Mouse (Mus musculus): ENCODE measurements around the gene Gm3012. TPM values are rescaled to one million over a fixed set of nuclear protein-coding genes. Genes with fewer than 3 reads are reported as not detected.
"Not testable (repeated sequence)": the region's sequence is repeated elsewhere in the genome, so short reads cannot be mapped to it uniquely, and the experiment has no call there.

Gm3012 gene
- total RNA-seq (2021) = not detected

DNA sequence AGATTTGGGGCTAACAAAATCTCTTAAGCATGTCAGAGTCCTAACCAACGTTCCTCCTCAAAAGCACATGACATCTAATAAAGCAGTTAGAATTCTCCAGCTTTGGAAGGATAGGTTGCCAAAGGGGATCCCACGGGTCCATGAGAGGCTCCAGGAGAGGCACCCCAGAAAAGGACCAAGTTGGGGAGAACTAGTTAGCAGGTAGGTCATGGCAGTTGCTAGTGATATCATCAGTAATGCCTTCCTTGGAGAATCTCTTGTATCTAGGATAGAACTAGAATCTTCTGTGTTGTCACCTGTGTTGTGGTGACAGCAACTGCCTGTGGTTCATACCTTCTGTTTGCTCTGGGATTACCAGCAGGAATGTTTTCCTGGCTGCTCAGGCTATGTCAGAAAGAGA lies at the start of gene Gm3012:
TSS of gene Gm3012 (plus strand) at position 301 of the 400 bp plus-strand sequence.
- intact Hi-C loops (cut with DNase I); DNase-seq: not testable (repeated sequence)

- intact Hi-C loops (cut with DNase I) = not testable (repeated sequence)
- DNase-seq = peak in 1 of 2 experiments; percentile 0
These were observed 17.4 kb downstream of the Gm3012 start, which contains the start of gene Gm3020 for GRCm38 (mm10) chr14:3651730-3652129. Gene Gm3020, plus strand, starts transcription at chr14:3652030.

DNA sequence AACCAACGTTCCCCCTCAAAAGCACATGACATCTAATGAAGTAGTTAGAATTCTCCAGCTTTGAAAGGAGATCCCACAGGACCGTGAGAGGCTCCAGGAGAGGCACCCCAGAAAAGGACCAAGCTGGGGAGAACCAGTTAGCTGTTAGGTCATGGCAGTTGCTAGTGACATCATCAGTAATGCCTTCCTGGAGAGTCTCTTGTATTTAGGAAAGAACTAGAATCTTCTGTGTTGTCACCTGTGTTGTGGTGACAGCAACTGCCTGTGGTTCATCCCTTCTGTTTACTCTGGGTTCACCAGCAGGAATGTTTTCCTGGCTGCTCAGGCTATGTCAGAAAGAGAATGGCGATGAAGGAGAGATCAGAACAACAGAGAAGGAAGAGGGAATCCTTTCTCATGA lies 54.2 kb downstream of the Gm3012 start, which contains the start of gene Gm3043:
TSS of gene Gm3043 (plus strand) at position 301 of the 400 bp plus-strand sequence.
- DNase-seq; intact Hi-C loops (cut with DNase I): not testable (repeated sequence)

Other genes with a start within 250 kb of the Gm3012 start
- not detected for gene Gm10413, start 239.4 kb upstream of the Gm3012 start, total RNA-seq (2021)
- under 1 TPM in 1 of 2 experiments, not detected in 1; 0.30 TPM for gene Gm10409, start 221.9 kb upstream of the Gm3012 start, total RNA-seq (2021)
- gene Gm3005, start 206.4 kb upstream of the Gm3012 start, total RNA-seq (2021) = under 1 TPM in 1 of 2 experiments, not detected in 1; 0.16 TPM
- gene Gm10408, start 185.1 kb upstream of the Gm3012 start, total RNA-seq (2021) = not detected
- under 1 TPM in 1 of 2 experiments, not detected in 1; 0.30 TPM for gene Gm3020, start 17.5 kb downstream of the Gm3012 start, total RNA-seq (2021)
- not detected for gene Gm3043, start 54.3 kb downstream of the Gm3012 start, total RNA-seq (2021)
- under 1 TPM; 0.30 to 0.64 TPM for gene Gm3002, start 175.6 kb downstream of the Gm3012 start, total RNA-seq (2021)
- under 1 TPM; 0.27 to 0.28 TPM for gene Gm3033, start 211.7 kb downstream of the Gm3012 start, total RNA-seq (2021)
- gene Gm2916, start 249.7 kb downstream of the Gm3012 start, total RNA-seq (2021) = not detected

All from heart, postnatal 36 days (tissue).